In the genomic region with DNA sequence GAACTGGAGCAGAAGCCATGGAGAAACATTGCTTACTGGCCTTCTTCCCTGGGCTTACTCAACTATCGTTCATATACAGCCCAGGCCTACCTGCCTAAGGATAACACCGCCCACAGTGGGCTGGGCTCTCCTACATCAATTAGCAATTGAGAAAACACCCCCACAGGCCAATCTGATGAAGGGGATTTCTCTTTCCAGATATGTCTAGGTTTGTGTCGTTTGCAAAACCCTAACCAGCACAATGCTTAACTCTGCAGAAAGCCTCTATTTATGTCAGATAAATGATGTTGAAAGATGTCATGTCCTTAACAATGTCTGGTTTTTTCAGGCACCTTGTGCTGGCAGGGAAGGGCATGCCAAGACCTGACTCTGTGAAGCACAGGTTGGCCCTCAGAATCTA, we compare ENCODE assay signal across 27 mouse cellular contexts. TPM values are rescaled to one million over a fixed set of nuclear protein-coding genes. Genes with fewer than 3 reads are reported as not detected.
"Had no signal": no experiment of that assay in that cellular context is flagged by ENCODE, and none has a peak within 500 bp of the region (broad histone marks: within the 10 kb centered on the region; RNA-seq: fewer than 3 reads in every experiment).

No protein-coding gene starts in this region.

- ATAC-seq: hindbrain, embryonic 16.5 days; inflammation-experienced regulatory T-cells, adult 6 months; intestine, embryonic 15.5 days; intestine, postnatal 0 days; liver, embryonic 12.5 days had no signal

- H3K4me3 ChIP-seq: gastrocnemius, adult 2 months; heart, adult 2 months; heart, embryonic 10.5 days; heart, embryonic 12.5 days; hindbrain, embryonic 10.5 days; hindbrain, embryonic 12.5 days; intestine, embryonic 15.5 days; layer of hippocampus, adult 2 months; limb, embryonic 13.5 days; limb, embryonic 15.5 days; liver, embryonic 12.5 days had no signal

- H3K27me3 ChIP-seq: heart, embryonic 12.5 days; hindbrain, embryonic 12.5 days; intestine, embryonic 15.5 days; limb, embryonic 13.5 days; liver, embryonic 12.5 days had no signal

- DNase-seq: gastrocnemius, adult 2 months; gastrocnemius, postnatal 10 days; gastrocnemius, postnatal 25 days; heart, adult 11 months; heart, adult 2 months; heart, postnatal 10 days; heart, postnatal 4 days; kidney, adult 18-20 months; kidney, adult 8-10 months; kidney, postnatal 10 days; kidney, postnatal 25 days; kidney, postnatal 4 days; layer of hippocampus, postnatal 36 days; left cerebral cortex, postnatal 4 days had no signal

- H3K36me3 ChIP-seq: hindbrain, embryonic 10.5 days; hindbrain, embryonic 12.5 days; intestine, embryonic 15.5 days; limb, embryonic 13.5 days; limb, embryonic 15.5 days; liver, embryonic 12.5 days had no signal

- H3K9me3 ChIP-seq: heart, embryonic 10.5 days; heart, embryonic 12.5 days; hindbrain, embryonic 10.5 days; hindbrain, embryonic 12.5 days; intestine, embryonic 15.5 days; limb, embryonic 13.5 days; limb, embryonic 15.5 days; liver, embryonic 12.5 days had no signal

- H3K27ac ChIP-seq: gastrocnemius, adult 2 months; heart, adult 2 months; heart, embryonic 10.5 days; hindbrain, embryonic 10.5 days; hindbrain, embryonic 12.5 days; hindbrain, embryonic 14.5 days; intestine, embryonic 15.5 days; layer of hippocampus, adult 2 months; limb, embryonic 13.5 days; liver, embryonic 12.5 days had no signal

- H3K4me2 ChIP-seq: heart, embryonic 12.5 days; hindbrain, embryonic 12.5 days; hindbrain, embryonic 14.5 days; intestine, embryonic 15.5 days; limb, embryonic 13.5 days; limb, embryonic 15.5 days; liver, embryonic 12.5 days had no signal

- H3K9ac ChIP-seq: heart, embryonic 12.5 days; hindbrain, embryonic 12.5 days; hindbrain, embryonic 14.5 days; intestine, embryonic 15.5 days; limb, embryonic 13.5 days; limb, embryonic 15.5 days; liver, embryonic 12.5 days had no signal

- H3K4me1 ChIP-seq: hindbrain, embryonic 12.5 days; liver, embryonic 12.5 days had no signal

RNA-seq across cellular contexts. Expression of gene Parva, which starts 57.3 kb away (rescaled TPM):
- polyA plus RNA-seq: inflammation-experienced regulatory T-cells, adult 6 months had no signal
